Mouse (Mus musculus) liver, embryonic 15.5 days (tissue): ENCODE results near the gene Snf8. TPM values are rescaled to one million over a fixed set of nuclear protein-coding genes. Genes with fewer than 3 reads are reported as not detected.

Experiments
- ATAC-seq: fragments of 200-750 bp; cut with Nextera tagmentation; 2 replicates; pipeline ENCODE4 v1.8.0; 2017; ENCODE audit warnings: moderate number of reproducible peaks, mild to moderate bottlenecking, moderate library complexity; ENCODE audit not compliant: insufficient read depth
- H3K27ac ChIP-seq: fragments of 300-500 bp; sonication (generic); replicated peaks from 2 replicates; pipeline ENCODE4 v1.5.1; 2015; ENCODE audit warnings: mild to moderate bottlenecking, inconsistent platforms
- H3K27me3 ChIP-seq: fragments of 300-500 bp; sonication (generic); 2 replicates; pipeline ENCODE4 v1.6.1; 2015; ENCODE audit warnings: mild to moderate bottlenecking, inconsistent platforms
- H3K36me3 ChIP-seq: fragments of 300-500 bp; sonication (generic); replicated peaks from 2 replicates; pipeline ENCODE4 v1.6.1; 2015; ENCODE audit warnings: moderate library complexity, mild to moderate bottlenecking, inconsistent platforms
- H3K4me1 ChIP-seq: fragments of 300-500 bp; sonication (generic); replicated peaks from 2 replicates; pipeline ENCODE4 v1.6.1; 2015; ENCODE audit warnings: inconsistent platforms
- H3K4me2 ChIP-seq: fragments of 300-500 bp; sonication (generic); 2 replicates; pipeline ENCODE4 v1.6.1; 2015; ENCODE audit warnings: moderate library complexity, mild to moderate bottlenecking, inconsistent platforms
- H3K4me3 ChIP-seq: fragments of 300-500 bp; sonication (generic); replicated peaks from 2 replicates; pipeline ENCODE4 v1.5.1; 2015; ENCODE audit warnings: mild to moderate bottlenecking, inconsistent platforms
- H3K9ac ChIP-seq: fragments of 300-500 bp; sonication (generic); 2 replicates; pipeline ENCODE4 v1.6.1; 2015; ENCODE audit warnings: moderate library complexity, mild to moderate bottlenecking, inconsistent platforms
- H3K9me3 ChIP-seq: fragments of 300-500 bp; sonication (generic); replicated peaks from 2 replicates; pipeline ENCODE4 v1.6.1; 2016; ENCODE audit warnings: inconsistent platforms
- WGBS: fragments of 180-500 bp; shearing (Covaris S2); methylation state at CpG from one replicate; pipeline ENCODE4 v1.1.7; 2015; ENCODE audit warnings: mixed read lengths; ENCODE audit not compliant: insufficient replicate concordance; 5-methylcytosine and 5-hydroxymethylcytosine counted together
- polyA plus RNA-seq: library from polyadenylated mRNA; unstranded; fragments of >200 nt; fragmentation: Nextera tagmentation; extraction: Ambion mirVana; gene quantifications from 2 replicates; pipeline ENCODE4 v1.2.1, GENCODE M21; 2015

Snf8 gene
- polyA plus RNA-seq, 1 experiment from 2014 or later, result 64.2 TPM

DNA sequence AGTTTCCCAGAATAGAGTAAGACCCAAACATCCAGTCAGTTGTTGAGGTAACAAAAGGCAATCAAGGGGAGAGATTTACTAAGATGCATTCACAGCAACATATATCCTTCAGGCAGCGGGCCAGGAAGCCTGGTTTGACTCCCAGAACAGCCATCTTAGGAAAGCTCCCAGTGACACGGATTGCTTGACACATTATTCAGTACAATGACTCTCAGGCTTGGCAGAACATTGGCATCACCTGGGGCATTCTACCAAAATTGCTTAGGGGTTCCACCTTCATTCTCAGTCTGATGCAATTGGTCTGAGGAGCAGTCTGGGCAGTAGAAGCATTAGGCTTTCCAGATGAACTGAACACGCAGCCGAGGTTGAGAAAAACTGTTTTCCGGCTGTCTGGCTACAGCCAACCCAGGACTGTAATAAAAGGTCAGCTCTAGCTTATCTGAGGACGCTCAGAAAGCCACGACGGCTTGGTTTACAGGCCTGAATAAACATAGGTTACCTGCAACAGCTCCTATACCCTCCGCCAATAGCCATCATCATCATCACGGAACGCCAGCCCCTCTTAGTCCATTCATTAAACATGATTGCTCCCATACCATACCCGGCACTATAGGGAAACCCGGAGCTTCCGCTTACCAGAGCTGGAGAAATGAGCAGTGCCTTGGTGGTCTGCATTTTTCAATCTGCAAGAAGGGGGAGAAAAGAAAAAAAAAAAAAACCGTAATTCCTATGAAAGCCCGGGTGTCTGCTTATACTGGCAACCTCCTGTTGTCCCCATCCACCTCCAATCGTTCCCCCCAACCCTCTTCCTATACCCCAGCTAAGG is 39.9 kb downstream of the Snf8 start:
- Histone ChIP-seq H3K9me3 (no peaks in the 10 kb centered on the region), H3K27ac (peak overlapping the region; percentile 80), H3K9ac (peak overlapping the region; percentile 70), H3K4me2 (peak overlapping the region; percentile 95), H3K36me3 (peaks cover 35% of the 10 kb centered on the region), H3K4me3 (peak overlapping the region; percentile 79), H3K4me1 (peaks cover 42% of the 10 kb centered on the region), H3K27me3 (no peaks in the 10 kb centered on the region)
- no peak for ATAC-seq
- 8% methylated on average over 17 of the region's 17 CpGs for WGBS

DNA sequence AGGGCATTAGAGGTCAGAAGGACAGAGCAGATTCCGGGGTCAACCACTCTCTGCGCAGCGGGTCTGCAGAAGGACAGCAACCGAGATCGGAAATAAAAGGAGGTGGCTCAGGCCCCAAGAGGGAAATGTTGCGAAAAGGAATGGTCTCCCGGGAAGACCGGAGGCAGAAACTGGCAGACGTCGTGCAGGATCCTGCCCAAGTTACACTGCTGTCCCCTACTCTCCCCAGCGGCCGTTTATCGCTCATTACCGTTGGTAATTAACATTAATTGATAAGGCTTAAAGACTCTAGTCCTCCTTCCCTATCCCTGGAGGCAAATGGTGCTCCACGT is 40.5 kb downstream of the Snf8 start:
- Histone ChIP-seq H3K4me1 (peaks cover 42% of the 10 kb centered on the region), H3K27ac (peak overlapping the region; percentile 80), H3K4me3 (peak overlapping the region; percentile 79), H3K4me2 (peak overlapping the region; percentile 95), H3K9ac (peak overlapping the region; percentile 70), H3K9me3 (no peaks in the 10 kb centered on the region), H3K27me3 (no peaks in the 10 kb centered on the region), H3K36me3 (peaks cover 30% of the 10 kb centered on the region)
- WGBS, result 0% methylated on average over 15 of the region's 15 CpGs
- peak; percentile 30 for ATAC-seq

DNA sequence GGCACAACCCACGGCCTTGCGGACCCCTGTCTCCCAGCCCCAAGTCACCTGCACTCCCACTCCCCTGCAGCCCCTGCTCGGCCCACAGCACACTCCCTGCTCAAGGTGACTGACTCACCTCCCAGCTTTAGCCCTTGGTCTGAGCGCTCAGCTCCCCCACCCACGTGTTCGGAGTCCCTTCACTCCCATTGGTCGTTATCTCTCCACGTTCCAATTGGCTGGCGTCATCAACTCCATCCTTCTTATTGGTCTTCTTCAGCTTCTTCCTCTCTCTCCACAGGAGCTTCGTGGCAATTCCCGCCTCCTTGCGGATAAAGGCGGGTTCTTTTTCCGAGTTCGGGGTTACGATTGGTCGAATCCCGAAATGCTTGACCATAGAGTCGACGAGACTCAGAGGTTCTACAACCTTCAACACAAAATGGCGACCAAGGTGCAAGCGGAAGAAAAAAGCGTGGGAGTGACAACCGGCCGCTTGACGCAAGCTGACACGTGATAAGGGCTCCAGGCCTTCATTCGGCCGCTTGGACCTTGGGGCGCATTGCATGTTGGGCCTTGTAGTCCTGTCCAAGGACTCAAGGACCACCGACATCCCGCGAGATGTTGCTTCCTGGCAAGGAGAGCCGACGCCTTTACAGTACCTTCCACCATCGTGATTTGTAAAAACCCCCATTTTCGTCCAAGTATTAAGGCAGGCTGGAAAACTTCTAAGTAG is 41.0 kb downstream of the Snf8 start, which contains the start of gene Atp5g1:
Gene Atp5g1, minus strand, starts transcription at position 162 of the 712 bp plus-strand sequence.
- 0% methylated on average over 37 of the region's 37 CpGs for WGBS
- ATAC-seq, result peak; percentile 91
- Histone ChIP-seq H3K9ac (peak within 1 kb of the TSS; percentile 70), H3K4me3 (peak within 1 kb of the TSS; percentile 79), H3K9me3 (no peaks in the 10 kb centered on the region), H3K4me1 (peaks cover 42% of the 10 kb centered on the region), H3K27ac (peak within 1 kb of the TSS; percentile 80), H3K4me2 (peak within 1 kb of the TSS; percentile 95), H3K27me3 (no peaks in the 10 kb centered on the region), H3K36me3 (peaks cover 25% of the 10 kb centered on the region)

DNA sequence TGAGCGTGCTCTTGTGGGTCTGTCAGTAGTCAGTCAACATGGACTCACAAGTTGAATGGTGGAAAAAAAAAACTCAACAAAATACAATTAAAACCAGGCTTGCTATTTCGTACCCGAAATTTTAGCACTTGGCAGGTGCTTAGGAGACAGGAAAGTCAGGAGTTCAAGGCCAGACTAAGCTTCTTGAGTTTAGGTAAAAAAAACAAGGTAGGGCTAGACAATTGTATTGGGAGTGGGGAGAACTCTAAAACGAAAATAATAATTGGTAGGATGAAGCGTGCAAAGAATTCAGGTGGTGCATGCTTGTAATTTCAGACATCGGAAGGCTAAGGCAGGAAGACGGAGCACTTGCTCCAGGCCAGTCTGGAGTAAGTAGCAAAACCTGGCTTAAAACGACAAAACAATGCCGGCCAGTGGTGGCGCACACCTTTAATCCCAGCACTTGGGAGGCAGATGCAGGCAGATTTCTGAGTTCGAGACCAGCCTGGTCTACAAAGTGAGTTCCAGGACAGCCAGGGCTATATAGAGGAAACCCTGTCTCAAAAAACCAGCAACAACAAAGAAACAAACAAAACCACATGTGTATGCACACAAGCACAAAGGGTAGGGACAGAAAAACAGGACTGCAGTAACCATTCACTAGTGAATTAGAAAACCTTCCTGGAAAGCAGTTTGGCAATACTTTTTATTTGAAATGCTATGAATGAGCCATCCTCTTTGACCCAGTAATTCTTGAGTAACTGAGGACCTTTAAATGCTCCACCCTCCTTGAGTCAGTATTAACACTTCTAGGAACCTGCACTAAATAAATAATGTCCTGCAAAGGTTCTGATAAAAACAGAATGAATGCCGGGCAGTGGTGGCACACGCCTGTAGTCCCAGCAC is 41.8 kb downstream of the Snf8 start:
- Histone ChIP-seq H3K9me3 (no peaks in the 10 kb centered on the region), H3K27ac (peak overlapping the region; percentile 74), H3K4me3 (peak overlapping the region; percentile 79), H3K27me3 (no peaks in the 10 kb centered on the region), H3K36me3 (peaks cover 17% of the 10 kb centered on the region), H3K4me1 (peaks cover 34% of the 10 kb centered on the region), H3K9ac (no peak overlapping the region), H3K4me2 (peak overlapping the region; percentile 95)
- ATAC-seq, result no peak
- WGBS, result 59% methylated on average over 13 of the region's 13 CpGs

DNA sequence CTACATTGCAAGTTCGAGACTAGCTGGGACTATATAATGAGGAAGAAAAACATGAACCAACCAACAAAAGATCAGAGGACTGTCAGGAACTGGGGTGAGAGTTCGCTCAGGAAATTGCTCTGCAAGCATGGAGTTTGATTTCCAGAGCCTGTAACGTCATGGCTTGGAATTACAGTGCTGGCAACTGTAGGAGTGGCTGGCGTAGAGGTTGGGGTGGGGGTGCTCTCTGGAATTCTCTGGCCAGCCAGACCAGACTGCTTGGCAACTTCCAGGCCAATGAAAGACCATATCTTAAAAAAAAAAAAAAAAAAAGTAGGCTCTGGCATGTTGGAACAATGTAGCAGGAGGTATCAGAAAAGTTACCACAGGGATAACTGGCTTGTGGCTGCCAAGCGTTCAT is 46.1 kb downstream of the Snf8 start:
- 60% methylated on average over 5 of the region's 5 CpGs for WGBS
- Histone ChIP-seq H3K4me3 (no peak overlapping the region), H3K4me1 (peaks cover 6% of the 10 kb centered on the region), H3K27me3 (peaks cover under 1% of the 10 kb centered on the region; the same call in 1 of the 2 replicates), H3K27ac (no peak overlapping the region), H3K36me3 (no peaks in the 10 kb centered on the region), H3K9ac (no peak overlapping the region), H3K9me3 (no peaks in the 10 kb centered on the region), H3K4me2 (no peak overlapping the region)
- no peak for ATAC-seq

DNA sequence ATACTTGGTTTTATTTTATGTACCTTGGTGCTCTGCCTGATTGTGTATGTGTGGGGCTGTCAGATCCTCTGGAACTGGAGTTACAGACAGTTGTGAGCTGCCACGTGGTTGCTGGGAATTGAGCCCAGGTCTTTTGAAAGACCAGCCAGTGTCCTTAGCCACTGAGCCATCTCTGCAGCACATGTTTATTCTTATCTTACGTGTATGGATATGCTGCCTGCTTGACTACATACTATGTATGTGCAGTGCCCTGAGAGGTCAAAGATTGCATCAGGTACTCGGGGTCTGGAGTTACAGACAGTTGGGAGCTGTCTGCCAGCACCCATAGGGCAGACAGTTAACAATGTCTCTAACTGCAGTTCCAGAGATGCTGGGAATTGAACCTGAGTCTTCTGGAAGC is 48.0 kb downstream of the Snf8 start:
- Histone ChIP-seq H3K4me2 (no peak overlapping the region), H3K9ac (no peak overlapping the region), H3K27ac (no peak overlapping the region), H3K27me3 (peaks cover 3% of the 10 kb centered on the region; the same call in 1 of the 2 replicates), H3K4me3 (no peak overlapping the region), H3K36me3 (no peaks in the 10 kb centered on the region), H3K9me3 (no peaks in the 10 kb centered on the region), H3K4me1 (no peaks in the 10 kb centered on the region)
- WGBS, result 44% methylated on average over 3 of the region's 3 CpGs
- ATAC-seq, result no peak

DNA sequence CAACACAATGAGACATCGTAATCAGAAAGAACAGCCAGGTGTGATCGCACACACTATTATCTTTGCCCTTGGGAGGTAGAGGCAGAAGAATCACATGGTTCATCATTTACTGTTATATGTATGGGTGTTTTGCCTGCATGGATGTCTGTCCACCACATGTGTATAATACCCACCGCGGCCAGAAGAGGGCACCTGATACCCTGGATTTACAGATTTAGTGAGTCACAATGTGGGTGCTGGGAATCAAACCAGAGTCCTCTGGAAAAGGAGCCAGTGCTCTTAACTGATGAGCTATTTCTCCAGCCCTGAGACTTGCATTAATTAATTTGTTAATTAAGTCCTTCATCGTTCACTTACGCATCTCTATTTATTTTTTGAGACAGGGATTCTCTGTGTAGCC is 53.3 kb downstream of the Snf8 start:
- H3K27ac ChIP-seq, result no peak overlapping the region
- H3K36me3 ChIP-seq, result no peaks in the 10 kb centered on the region
- peaks cover 7% of the 10 kb centered on the region; the same call in 1 of the 2 replicates for H3K27me3 ChIP-seq
- no peak overlapping the region for H3K4me2 ChIP-seq
- 80% methylated on average over 6 of the region's 6 CpGs for WGBS
- H3K4me1 ChIP-seq, result no peaks in the 10 kb centered on the region
- H3K9ac ChIP-seq, result no peak overlapping the region
- H3K4me3 ChIP-seq, result no peak overlapping the region
- no peaks in the 10 kb centered on the region for H3K9me3 ChIP-seq
- no peak for ATAC-seq

DNA sequence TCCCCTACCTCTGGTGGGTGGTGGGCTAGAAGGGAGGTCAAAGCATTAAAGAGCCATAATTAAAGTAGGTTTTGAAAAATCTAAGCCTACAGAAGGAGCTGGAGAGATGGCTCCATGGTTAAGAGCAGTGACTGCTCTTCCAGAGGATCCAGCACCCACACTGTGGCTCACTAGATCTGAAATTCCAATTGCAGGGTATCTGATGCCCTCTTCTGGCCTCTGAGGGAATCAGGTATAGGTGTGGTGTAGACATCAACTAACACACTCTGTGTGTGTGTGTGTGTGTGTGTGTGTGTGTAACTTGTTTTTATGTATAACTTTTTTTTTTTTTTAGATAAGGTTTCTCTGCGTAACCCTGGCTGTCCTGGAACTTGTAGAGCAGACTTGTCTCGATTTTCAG is 56.4 kb downstream of the Snf8 start:
- ATAC-seq, result no peak
- H3K4me2 ChIP-seq, result no peak overlapping the region

DNA sequence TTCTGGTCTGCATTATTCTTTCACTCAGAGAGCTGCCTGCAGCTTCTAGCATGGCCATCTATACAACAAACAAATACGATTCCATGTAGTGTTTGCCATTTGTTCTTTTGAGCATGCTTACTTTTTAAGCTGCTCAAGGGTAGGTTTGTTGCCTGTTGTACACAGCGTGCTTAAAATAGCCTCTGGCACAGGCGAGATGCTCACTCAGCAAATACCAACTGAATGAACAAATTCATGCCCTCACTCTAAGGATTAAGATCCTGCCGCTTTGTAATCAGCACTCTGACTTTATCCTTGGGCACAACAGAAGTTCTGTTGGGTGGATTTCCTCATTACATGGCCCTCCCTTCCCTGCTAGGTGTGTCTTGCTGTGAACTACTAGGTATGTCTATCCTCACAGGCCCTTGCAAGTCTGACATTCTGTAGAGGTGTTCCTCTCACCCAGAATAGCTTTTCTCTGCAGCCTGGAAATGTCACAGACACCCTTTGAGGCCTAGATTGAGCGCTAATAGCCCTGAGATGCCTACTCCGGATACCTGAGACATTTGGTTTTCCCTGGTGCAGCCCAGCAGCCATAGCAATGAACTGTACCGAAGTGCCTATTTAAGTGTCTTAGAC is 58.1 kb downstream of the Snf8 start:
- Histone ChIP-seq H3K9me3 (no peaks in the 10 kb centered on the region), H3K36me3 (no peaks in the 10 kb centered on the region), H3K27ac (no peak overlapping the region), H3K27me3 (peaks cover 6% of the 10 kb centered on the region; the same call in 1 of the 2 replicates), H3K4me1 (no peaks in the 10 kb centered on the region), H3K4me2 (no peak overlapping the region), H3K9ac (no peak overlapping the region), H3K4me3 (no peak overlapping the region)
- ATAC-seq, result no peak
- 36% methylated on average over 7 of the region's 7 CpGs for WGBS

More for the DNA sequence above, 56.4 kb downstream of the Snf8 start:
- Histone ChIP-seq H3K27ac (no peak overlapping the region), H3K36me3 (no peaks in the 10 kb centered on the region), H3K4me3 (no peak overlapping the region), H3K9me3 (no peaks in the 10 kb centered on the region), H3K27me3 (peaks cover 6% of the 10 kb centered on the region; the same call in 1 of the 2 replicates), H3K9ac (no peak overlapping the region), H3K4me1 (no peaks in the 10 kb centered on the region)
- 43% methylated on average over 2 of the region's 2 CpGs for WGBS

DNA sequence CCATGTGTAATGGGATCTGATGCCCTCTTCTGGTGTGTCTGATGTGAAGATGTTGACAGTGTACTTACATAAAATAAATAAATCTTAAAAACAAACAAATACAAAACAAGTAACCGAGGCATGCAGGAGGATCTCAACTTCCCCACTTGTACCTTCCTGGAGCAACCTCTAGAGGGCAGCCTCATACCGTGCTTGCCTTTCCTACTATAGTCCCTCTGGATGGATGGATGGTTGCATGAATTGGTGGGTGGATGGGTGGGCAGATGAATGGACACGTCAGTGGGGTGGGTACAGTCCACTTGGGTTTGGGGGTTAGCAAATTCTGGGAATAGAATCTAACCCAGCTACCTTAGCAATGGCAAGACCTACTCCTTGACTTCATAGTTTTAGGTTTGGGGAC is 58.7 kb downstream of the Snf8 start:
- H3K27ac ChIP-seq, result no peak overlapping the region
- no peaks in the 10 kb centered on the region for H3K36me3 ChIP-seq
- no peaks in the 10 kb centered on the region for H3K4me1 ChIP-seq
- no peak overlapping the region for H3K4me2 ChIP-seq
- no peak overlapping the region for H3K9ac ChIP-seq
- no peak for ATAC-seq
- no peaks in the 10 kb centered on the region for H3K9me3 ChIP-seq
- 6% methylated on average over 3 of the region's 3 CpGs for WGBS
- H3K4me3 ChIP-seq, result no peak overlapping the region
- H3K27me3 ChIP-seq, result peaks cover 6% of the 10 kb centered on the region; the same call in 1 of the 2 replicates
